Mouse (Mus musculus): ENCODE data around the gene Bag5. TPM values are rescaled to one million over a fixed set of nuclear protein-coding genes. Genes with fewer than 3 reads are reported as not detected.

Gene Bag5
- polyA plus RNA-seq (2011; ENCODE audit: insufficient read length, low read depth, missing spikeins), result 29.3 and 35.9 TPM in 2 replicates

DNA sequence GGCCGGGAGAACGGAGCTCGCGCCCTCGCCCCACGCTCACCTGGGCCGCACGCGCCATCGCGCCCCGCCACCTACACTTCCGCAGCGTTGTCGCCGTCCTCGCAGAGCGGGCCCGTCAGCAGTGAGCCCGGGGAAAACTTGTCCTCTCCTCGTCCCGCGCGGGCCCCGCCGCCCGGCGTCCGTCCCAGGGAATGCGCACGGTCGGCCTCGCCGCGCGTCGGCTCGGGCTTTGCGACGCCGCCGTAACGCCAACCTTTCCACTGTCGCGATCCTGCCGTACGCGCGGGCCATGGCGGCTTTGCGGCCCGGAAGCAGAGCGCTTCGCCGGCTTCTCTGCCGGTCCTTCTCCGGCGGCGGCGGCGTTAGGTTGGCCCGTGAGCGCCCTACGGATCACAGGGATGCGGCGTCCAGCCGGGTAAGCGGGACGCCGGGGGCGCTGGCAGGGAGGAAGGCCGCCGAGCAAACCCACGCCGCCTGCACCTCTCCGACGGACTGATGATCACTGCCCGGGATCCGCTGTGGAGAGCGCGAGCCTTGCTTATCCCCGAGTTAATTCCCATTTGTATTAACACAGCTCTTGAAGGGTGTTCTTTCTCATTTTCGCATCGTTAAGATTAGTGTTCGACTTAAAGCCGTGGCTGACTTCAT lies at the start of gene Bag5, which contains the start of gene Apopt1:
Bag5 (minus strand) TSS at position 254 of the 648 bp plus-strand sequence.
Apopt1 (plus strand) TSS at position 258 of the 648 bp plus-strand sequence.
- Histone ChIP-seq H3K4me1 (ENCODE audit: control insufficient read depth, insufficient read depth, low read length) (peaks cover 4% of the 10 kb centered on the region; the same call in 1 of the 2 replicates), H3K27ac (ENCODE audit: insufficient read depth, low read length) (peak within 1 kb of the TSS; percentile 25; the same call in 1 of the 2 replicates), H3K4me3 (ENCODE audit: insufficient read depth, low read length) (peak within 1 kb of the TSS; percentile 71)
- TF ChIP-seq CTCF (IDR thresholded peaks at IDR 0.05; ENCODE audit: borderline replicate concordance, insufficient read depth, low read length), result no peak
- TF ChIP-seq POLR2A (IDR thresholded peaks at IDR 0.05; ENCODE audit: low read depth, low read length), result peak; percentile 77

DNA sequence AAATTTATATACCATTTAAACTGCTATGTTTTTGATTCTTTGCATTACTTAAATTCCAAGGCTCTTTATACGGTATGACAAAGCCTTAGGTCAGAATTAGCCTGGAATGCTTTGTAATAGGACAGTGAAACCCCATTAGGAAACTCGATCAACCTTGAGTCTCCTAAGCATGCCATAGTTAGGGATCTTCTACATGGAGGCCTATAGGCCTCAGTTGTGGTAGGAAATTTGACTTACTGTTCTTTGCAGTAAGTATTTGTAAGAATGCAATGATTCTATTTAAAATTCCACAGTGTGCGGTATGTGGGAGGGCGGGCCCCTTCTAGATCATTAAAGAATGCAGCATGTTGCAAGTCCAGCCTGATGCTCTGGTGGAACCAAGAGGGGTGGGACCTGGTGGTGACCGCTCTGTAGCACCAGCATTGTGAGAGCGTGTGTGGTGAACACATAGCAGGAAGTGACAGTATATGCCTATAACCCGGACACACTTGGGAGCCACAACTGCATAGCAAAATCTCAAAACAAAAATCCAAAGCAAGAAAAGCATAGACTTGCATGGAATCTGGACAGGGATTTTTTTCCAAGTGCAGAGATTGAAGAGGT lies 47.4 kb upstream of the Bag5 start:
- Histone ChIP-seq H3K4me3 (ENCODE audit: insufficient read depth, low read length) (peak overlapping the region; percentile 96), H3K4me1 (ENCODE audit: control insufficient read depth, insufficient read depth, low read length) (peaks cover 16% of the 10 kb centered on the region; the same call in 1 of the 2 replicates), H3K27ac (ENCODE audit: insufficient read depth, low read length) (peak overlapping the region; percentile 48)
- no peak for TF ChIP-seq POLR2A (IDR thresholded peaks at IDR 0.05; ENCODE audit: low read depth, low read length)
- no peak for TF ChIP-seq CTCF (IDR thresholded peaks at IDR 0.05; ENCODE audit: borderline replicate concordance, insufficient read depth, low read length)

DNA sequence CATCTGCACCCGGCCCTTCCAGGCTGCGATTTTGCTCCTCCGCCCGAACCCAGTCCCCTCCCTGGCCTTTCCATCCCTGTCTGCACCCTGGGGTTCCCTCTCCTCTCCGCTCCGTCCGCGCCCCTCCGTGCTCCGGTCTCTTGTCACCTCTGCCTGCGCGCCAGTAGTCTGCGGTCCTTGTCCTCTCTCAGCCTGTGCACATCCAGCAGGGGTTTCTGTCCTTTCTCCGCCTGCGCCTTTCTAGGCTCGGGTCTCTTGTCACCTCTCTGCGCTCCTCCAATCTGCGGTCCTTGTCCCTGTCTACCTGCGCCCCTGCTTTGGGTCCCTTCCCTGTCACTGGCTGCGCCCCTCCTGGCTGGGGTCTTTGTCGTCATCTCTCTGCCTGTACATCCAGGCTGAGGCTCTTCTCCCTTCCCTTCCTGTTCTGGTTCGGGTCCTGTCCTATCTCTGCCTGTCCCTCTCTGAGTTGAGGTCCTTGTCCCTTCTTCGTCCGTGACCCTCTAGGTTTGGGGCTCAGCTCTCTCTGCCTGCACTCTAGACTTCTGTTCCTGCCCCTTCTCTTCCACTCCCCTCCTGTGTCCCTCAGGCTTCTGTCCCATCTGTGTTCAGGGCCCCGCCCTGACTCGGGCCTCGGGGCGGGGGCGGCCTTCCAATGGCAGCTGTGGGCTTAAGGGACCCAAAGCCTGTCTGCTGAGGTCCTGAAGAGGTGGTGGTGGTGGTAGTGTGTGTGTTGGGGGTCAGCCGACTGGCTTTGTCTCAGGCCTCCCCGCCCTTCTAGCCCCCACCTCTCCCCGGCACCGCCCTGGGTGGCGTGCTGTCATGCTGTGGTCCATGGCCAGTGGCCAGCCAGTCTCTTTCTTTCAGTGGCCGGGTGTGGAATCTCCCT lies 46.4 kb upstream of the Bag5 start:
- peaks cover 16% of the 10 kb centered on the region; the same call in 1 of the 2 replicates for H3K4me1 ChIP-seq (ENCODE audit: control insufficient read depth, insufficient read depth, low read length)

DNA sequence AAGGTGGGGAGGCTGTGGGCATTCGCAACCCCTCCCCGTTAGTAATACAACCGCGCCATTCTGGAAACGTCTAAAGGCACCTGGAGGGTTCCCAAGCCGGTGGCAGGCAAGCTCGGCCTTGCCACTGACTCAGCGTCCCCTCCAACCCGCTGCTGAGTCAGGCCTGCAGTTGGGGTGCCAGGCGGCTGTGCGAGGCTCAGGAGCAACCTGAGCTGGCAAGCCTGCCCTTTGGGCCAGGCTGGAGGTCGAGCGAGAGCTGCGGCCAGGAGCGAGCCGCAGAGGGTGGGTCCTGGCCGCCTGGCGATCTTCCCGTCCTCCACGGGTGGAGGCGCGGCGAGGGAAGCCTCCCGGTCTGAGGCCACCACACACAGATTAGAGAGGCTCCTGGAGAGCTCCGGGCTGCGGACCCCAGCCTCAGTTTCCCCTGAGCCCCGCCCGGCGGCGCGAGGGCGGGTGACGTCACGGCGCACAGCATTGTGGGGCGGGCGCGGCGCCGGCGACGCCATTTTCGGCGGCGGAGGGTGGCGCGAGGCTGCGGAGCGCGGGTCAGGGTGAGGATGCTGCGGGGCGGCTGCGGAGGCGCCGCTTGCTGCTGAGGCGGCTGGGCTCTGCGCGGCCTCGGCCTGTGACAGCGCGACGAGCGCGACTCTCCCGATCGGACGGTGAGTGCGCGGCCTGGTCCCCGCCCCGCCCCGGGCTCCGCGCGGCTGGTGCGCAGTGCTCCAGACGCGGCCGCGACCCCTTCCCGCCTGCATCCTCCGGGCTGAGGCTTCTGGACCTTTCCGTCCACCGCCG lies 45.5 kb upstream of the Bag5 start, which contains the start of gene Klc1:
Klc1 (plus strand) TSS at position 469 of the 795 bp plus-strand sequence.
- peak within 1 kb of the TSS; percentile 86 for H3K27ac ChIP-seq (ENCODE audit: insufficient read depth, low read length)
- TF ChIP-seq CTCF (IDR thresholded peaks at IDR 0.05; ENCODE audit: borderline replicate concordance, insufficient read depth, low read length), result no peak
- TF ChIP-seq POLR2A (IDR thresholded peaks at IDR 0.05; ENCODE audit: low read depth, low read length), result peak; percentile 84
- peak within 1 kb of the TSS; percentile 96 for H3K4me3 ChIP-seq (ENCODE audit: insufficient read depth, low read length)
- H3K4me1 ChIP-seq (ENCODE audit: control insufficient read depth, insufficient read depth, low read length), result peaks cover 16% of the 10 kb centered on the region; the same call in 1 of the 2 replicates

More for the DNA sequence above, 46.4 kb upstream of the Bag5 start:
- peak; percentile 69; the same call in 1 of the 2 replicates for TF ChIP-seq POLR2A (IDR thresholded peaks at IDR 0.05; ENCODE audit: low read depth, low read length)
- TF ChIP-seq CTCF (IDR thresholded peaks at IDR 0.05; ENCODE audit: borderline replicate concordance, insufficient read depth, low read length), result no peak
- H3K4me3 ChIP-seq (ENCODE audit: insufficient read depth, low read length), result peak overlapping the region; percentile 96
- peak overlapping the region; percentile 86 for H3K27ac ChIP-seq (ENCODE audit: insufficient read depth, low read length)

DNA sequence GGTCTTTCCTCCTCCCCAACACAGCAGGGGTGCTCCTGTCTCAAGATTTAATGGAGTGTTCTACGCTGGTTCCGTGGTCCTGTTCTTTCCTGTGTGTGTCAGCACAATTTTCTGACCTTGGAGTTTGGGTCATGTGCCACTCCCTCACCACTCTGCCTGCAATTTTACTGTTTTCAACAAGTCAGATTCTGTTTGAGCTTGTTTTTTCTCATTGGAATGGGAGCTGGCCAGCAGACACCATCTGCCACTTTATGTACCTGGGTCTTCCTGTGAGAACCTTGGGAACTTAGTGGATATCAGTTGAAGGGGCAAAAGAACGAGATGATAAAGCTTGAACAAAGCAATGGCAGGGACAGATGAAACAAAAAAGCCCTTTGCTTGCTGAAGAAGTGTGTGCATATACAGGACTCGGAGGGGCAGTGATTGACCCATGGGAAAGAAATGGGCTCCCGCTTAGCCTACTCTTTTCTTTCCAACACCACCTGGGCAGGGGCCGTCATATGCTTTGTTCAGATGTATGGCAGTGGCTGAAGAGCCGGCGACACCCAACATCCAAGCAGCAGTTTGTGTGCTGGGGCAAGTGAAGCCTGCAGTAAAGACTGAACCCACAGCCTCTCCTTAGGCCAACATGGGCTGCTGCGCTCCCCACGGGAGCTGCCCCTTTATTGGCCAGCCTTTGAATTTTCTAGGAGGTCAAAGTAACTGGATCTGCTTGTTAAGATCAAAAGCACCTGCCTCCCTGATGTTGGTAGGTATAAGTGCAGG lies 44.7 kb upstream of the Bag5 start:
- peak overlapping the region; percentile 96 for H3K4me3 ChIP-seq (ENCODE audit: insufficient read depth, low read length)
- peaks cover 14% of the 10 kb centered on the region; the same call in 1 of the 2 replicates for H3K4me1 ChIP-seq (ENCODE audit: control insufficient read depth, insufficient read depth, low read length)
- TF ChIP-seq POLR2A (IDR thresholded peaks at IDR 0.05; ENCODE audit: low read depth, low read length) (no peak), CTCF (IDR thresholded peaks at IDR 0.05; ENCODE audit: borderline replicate concordance, insufficient read depth, low read length) (no peak)
- H3K27ac ChIP-seq (ENCODE audit: insufficient read depth, low read length), result no peak overlapping the region

DNA sequence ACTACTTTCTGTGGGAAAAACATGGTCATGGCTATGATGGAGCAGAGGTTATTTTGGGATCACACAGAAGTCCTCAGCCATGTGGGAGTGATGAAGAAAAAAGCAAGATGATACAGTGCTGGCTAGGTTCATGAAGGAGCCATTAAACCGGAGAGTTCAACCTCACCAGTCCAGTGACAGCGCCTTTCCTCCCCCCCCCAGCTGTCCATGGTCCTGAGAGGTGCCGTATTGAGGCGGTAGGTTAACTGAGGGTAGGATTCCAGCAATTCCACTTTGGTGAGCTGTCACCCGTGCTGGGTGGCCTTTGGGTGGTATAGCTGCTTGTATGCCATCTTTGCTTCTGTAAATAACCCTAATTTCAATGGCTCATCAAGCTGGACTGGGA lies 43.6 kb upstream of the Bag5 start:
- no peak overlapping the region for H3K27ac ChIP-seq (ENCODE audit: insufficient read depth, low read length)
- no peak overlapping the region for H3K4me3 ChIP-seq (ENCODE audit: insufficient read depth, low read length)
- no peak for TF ChIP-seq POLR2A (IDR thresholded peaks at IDR 0.05; ENCODE audit: low read depth, low read length)
- peaks cover 10% of the 10 kb centered on the region; the same call in 1 of the 2 replicates for H3K4me1 ChIP-seq (ENCODE audit: control insufficient read depth, insufficient read depth, low read length)

DNA sequence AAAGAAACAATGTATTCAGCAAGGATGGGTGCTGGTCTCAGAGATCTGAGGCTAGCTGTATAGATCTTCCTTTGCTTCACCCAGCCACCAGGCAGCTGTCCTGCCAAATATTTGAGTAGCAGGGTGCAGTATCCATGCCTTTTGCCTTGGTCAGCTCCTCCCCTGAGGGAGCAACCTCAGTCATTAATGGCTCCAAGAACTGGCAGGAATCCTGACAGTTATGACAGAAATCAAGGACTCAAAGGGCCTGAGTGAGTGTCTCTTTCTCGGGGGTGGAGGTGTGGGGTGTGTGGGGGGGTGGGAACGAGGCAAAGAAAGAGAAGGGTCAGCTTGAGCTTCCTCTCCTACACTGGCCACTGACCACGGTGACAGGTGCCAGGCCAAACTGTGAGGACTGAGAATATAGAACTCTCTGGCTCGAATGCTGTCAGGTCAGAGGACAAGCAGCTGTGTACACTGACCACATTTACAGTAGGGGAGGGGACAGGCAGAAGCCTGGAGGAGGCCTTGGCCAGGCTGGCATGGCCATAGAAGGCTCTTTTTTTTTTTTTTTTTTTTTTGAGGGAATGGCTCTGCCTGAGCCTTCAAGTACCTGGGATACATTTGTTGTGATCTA lies 43.1 kb upstream of the Bag5 start:
- TF ChIP-seq CTCF (IDR thresholded peaks at IDR 0.05; ENCODE audit: borderline replicate concordance, insufficient read depth, low read length), result no peak
- TF ChIP-seq POLR2A (IDR thresholded peaks at IDR 0.05; ENCODE audit: low read depth, low read length), result no peak
- no peak overlapping the region for H3K27ac ChIP-seq (ENCODE audit: insufficient read depth, low read length)
- no peak overlapping the region for H3K4me3 ChIP-seq (ENCODE audit: insufficient read depth, low read length)
- H3K4me1 ChIP-seq (ENCODE audit: control insufficient read depth, insufficient read depth, low read length), result 0 out of 2 replicates have a peak, but pooled peaks cover 7% of the 10 kb centered on the region

DNA sequence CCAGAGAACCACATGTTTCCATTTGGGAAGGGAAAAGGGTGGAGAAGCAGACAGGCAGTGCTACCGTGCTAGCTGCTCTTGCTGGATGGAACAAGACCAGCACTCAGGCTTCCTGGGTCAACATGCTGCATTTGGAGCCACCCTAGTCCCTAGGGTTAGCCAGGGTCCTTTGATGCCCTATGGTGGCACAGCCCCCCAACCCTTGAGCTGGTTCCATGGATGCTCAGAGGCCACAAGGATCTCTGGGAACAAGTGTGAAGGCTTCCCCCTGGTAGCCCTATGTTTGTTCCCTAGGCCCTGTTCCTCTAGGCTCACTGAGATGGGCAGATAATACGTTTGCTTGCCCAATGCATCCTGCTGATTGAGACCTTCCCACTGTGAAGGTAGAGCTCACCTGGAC lies 42.2 kb upstream of the Bag5 start:
- no peak overlapping the region for H3K27ac ChIP-seq (ENCODE audit: insufficient read depth, low read length)
- 0 out of 2 replicates have a peak, but pooled peaks cover 4% of the 10 kb centered on the region for H3K4me1 ChIP-seq (ENCODE audit: control insufficient read depth, insufficient read depth, low read length)
- no peak for TF ChIP-seq CTCF (IDR thresholded peaks at IDR 0.05; ENCODE audit: borderline replicate concordance, insufficient read depth, low read length)
- TF ChIP-seq POLR2A (IDR thresholded peaks at IDR 0.05; ENCODE audit: low read depth, low read length), result no peak
- no peak overlapping the region for H3K4me3 ChIP-seq (ENCODE audit: insufficient read depth, low read length)
